Mouse (Mus musculus): ENCODE measurements around the gene 1700015G11Rik.

DNA sequence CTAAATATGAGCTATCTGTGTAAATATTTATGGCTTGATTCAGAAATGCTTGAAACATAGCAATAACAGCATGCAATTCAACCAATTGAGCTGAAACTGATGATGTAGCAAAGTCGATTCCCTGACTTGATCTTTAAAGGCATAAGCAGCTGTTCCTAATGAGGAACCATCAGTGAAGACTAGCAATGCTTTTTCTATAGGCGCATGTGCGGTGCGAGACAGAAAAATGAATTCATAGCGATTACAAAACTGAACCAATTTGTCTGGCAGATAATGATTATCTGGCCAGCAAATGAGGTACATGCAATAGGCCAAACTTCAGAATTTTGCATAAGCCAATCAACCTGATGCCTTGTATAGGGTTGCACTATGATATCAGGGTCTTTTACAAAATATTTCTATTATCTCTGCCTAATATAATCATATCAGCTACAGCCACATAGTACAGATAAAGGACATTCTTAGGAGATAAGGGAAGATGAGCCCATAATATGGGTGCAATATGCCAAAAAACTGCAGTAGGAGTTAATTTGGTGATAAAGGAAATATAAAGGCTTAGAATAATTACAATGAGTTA lies 8.6 kb upstream of the 1700015G11Rik start:
- TF ChIP-seq EP300 (IDR thresholded peaks at IDR 0.05; ENCODE audit: low read depth) (no peak), CTCF (IDR thresholded peaks at IDR 0.05; ENCODE audit: low read depth) (no peak)
